Mouse (Mus musculus): ENCODE measurements around the gene Gspt1. TPM values are rescaled to one million over a fixed set of nuclear protein-coding genes. Genes with fewer than 3 reads are reported as not detected.

The Gspt1 gene
- total RNA-seq, 2 experiments from 2014 or later: 85.7 to 88.7 TPM

DNA sequence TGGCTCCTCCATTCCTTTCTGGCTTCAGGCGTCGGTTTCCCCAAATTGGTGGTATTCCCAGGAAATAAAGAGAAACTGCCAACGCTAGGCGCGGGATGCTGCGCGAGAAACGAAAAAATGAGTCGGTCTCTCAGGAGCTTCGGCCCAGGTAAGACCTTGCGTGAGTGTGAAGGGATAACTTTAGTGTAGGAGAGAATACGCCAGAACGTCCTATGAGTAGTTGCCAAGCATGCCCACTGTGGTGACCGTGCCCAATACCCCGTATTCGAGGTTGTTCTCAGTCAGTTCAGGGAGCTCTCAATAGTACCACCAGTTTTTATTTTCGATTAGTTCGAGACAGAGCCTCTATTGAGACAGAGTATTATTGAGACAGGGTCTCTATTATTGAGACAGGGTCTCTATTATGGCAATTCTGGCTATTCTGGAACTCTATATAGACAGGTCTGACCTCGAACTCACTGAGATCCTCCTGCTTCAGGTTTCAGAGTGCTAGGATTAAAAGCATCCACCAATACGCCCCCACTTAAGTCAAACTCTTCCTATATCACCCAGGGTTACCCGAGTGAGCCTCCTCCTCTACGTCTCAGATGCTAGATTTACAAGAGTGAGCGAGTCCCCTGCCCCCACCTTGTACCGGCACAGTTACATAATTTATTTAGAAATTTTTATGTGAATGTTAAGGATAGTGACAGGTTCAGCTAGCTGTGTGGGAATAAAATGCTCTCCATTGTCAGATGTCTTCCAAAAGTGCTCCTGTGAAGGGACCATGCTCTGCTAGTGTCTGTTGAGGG, 50.3 kb downstream of the Gspt1 start:
- DNase-seq (ENCODE audit: low spot score in 2 of 2): no peak

DNA sequence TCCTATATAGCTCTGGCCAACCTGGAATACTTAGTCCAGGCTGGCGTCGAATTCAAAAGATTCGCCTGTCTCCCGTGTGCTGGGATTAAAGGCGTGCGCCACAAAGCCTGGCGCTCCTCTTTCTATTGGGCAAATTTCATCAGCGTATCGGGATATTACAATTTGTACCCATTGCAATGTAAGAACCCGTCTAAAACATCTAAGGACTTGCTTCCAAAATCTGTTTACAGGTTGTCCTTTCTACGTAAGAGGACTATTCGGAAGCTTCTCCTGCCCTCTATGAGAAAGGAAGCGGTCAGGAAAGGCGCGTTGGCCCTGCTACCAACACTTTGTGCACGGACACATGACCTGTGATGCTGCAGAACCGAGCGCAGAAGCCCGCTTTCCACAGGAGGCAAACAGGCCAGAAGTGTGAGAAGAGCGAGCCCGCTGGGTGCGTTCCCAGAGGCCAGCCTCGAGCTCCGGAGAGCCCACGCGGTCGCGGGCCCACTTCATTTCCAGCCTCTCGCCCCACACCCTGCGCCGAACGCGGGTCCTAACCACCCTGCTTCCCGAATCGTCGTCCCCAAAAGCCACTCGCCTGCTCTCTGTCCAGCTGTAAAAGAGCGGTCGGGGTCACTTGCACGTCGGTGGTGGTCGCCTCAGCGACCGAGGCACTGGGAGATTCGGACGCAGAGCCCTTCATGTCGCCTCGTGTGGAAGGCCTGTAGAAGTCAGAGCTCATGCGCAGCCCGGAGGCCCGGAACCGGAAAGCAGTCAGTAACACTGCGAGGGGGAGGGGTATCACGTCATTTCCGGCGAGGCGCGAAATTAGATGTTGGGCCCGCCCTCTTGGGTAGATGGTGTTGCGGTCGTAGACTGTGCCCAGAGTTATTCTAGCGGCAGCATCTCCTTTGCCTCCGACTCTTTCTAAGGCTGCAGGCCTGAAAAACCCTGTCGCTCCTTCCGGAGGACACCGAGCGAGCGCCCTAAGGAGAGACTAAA, 51.3 kb downstream of the Gspt1 start, which contains the start of gene Rsl1d1:
Gene Rsl1d1, minus strand, starts transcription at position 761 of the 984 bp plus-strand sequence.
- DNase-seq (ENCODE audit: low spot score in 2 of 2): peak; percentile 88 to 94

DNA sequence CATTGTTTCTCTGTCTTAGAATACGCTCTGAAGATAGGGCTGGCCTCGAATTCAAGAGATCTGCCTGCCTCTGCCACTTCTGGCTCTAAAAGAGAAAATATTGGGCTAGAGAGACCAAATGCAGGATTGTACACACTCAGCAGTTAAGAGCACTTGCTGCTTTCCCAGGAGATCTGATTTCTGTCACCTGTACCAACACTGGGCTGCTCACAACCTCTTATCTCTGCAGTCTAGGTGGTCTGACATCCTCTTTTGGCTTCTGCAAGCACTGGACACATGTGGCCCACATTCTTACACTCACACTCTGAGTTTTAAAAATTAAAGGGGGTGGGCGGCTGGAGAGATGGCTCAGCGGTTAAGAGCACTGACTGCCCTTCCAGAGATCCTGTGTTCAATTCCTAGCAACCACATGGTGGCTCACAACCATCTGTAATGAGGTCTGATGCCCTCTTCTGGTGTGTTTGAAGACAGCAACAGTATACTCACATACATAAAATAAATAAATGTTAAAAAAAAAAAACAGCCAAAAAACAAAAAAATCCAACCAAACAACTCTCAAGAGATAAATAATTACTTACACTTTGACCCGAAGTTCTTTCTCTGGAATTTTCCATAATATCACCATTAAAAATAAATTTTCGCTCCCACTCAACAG, 52.3 kb downstream of the Gspt1 start:
- DNase-seq (ENCODE audit: low spot score in 2 of 2): no peak

DNA sequence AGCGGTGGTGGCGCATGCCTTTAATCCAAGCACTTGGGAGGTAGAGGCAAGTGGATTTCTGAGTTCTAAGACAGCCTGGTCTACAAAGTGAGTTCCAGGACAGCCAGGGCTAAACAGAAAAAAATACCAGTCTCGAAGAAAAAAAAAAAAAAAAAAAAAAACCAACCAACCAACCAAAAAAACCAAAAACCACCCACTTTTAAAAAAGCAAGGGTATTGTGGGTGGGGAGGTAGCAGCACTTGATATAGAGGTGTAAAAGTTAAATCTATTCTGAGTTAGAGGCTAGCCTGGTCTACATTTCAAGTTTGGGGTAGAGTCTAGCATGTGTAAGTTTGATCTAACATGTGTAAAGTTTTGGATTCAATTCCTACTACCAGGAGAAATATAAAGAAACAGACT, 53.9 kb downstream of the Gspt1 start:
- DNase-seq (ENCODE audit: low spot score in 2 of 2): no peak

DNA sequence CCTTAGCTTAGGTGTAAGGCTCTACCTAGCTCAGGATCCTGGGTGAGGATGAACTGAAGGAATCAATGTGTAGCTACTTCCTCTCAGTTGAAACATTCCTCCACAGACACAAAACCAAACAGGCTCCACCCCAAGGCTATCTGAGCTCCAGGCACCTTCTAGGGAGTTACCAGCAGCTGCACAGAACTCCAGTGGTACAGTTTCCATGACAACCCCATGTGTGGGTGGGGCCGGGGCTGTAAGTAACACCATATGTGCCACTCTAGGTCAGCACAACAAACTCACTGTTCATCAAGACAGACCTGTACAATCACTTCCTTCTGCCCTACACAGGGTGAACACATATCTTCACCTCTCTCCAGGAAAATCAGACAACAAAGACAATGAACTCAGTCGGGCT, 55.7 kb downstream of the Gspt1 start:
- no peak for DNase-seq (ENCODE audit: low spot score in 2 of 2)

DNA sequence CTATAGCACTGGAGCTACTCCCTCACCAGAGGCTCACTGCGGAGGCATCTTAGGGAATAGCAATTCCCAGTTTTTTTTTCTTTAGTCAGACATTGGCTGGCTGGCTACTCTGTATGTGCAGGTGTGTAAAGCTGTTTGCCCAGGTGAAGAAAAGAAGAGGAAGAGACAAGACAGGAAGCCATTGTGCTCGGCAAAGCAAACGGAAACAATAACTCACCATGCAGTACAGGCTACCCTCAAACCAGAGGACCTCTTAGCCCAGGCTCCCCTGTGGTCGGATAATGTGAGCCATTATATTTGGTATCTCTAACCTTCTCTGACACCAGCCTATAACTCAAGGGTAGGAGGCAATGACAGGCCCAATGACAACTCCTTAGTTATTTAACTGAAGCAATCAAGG, 57.1 kb downstream of the Gspt1 start:
- no peak for DNase-seq (ENCODE audit: low spot score in 2 of 2)

DNA sequence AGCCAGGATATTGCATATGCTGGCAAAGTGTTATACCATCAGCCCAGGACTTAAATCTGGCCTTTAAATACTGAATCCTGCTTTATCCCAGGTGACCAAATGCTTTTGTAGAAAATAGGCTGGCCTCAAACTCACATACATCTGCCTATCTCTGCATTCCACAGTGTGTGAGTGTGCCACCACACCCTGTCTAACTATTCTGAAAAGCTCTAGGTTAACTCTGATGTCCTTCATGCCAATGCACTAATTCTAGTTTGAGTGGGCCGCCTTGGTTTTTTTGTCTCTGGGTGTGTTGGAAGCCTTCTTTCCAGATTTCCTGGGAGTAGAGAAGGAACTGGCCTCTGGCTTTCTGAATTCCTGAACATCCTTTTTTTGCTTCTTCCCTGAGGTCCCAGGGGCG, 60.9 kb downstream of the Gspt1 start:
- DNase-seq (ENCODE audit: low spot score in 2 of 2): no peak

DNA sequence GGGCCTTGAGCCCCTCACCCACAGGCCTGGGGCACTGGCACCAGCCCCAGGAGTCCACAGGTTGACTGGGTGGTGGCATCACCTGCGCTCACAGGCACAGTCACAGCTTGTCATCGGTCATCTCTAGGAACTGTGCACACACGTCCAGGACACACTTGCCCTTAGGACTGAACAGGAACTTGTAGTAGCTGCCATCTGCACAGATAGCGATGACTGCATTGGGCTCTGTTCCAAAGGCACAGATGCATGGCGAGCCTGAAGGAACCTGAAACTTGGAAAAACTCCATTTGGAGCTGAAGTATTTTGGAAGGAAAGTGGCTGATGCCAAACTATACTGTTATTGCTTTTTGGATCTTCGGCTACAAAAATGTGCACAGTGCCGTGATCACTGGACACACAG, 64.0 kb downstream of the Gspt1 start:
- DNase-seq (ENCODE audit: low spot score in 2 of 2): peak in 1 of 2 experiments; percentile 36

DNA sequence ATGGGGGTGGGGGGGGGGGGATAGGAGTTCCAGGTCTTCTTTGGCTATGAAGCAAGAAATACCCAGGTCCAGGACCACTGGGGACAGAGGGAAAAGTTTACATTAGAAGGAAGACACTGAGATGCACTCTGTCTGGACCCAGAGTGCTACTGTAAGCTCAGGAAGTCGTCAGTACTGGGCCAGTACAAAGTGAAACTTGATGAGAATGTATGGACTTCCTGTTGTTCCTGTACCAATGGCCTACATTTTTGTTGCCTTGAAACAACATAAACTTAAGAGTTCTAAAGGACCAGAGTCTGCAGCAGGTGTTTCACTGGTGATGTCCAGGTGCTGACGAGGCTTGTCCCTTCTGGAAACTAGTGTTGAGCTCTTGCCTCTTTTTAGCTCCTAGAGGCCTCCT, 76.7 kb downstream of the Gspt1 start:
- no peak for DNase-seq (ENCODE audit: low spot score in 2 of 2)

DNA sequence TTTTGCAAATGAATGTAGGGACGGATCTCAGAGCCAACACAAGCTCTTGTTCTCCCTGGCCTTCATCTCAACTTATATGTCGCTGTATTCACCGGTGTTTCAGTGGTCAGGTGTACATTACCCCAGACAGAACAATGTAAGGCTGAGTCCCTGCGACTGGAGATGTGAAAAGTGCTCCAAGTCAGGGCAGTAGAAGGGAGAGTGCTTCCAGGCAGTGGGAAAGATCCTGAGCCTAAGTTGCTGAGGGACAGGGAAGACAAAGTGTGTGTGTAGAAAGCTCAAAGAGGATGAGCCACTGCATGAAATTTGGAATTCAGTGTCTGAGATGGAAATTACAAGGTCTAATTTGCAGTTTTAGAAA, 77.3 kb downstream of the Gspt1 start:
- DNase-seq (ENCODE audit: low spot score in 2 of 2): no peak

DNA sequence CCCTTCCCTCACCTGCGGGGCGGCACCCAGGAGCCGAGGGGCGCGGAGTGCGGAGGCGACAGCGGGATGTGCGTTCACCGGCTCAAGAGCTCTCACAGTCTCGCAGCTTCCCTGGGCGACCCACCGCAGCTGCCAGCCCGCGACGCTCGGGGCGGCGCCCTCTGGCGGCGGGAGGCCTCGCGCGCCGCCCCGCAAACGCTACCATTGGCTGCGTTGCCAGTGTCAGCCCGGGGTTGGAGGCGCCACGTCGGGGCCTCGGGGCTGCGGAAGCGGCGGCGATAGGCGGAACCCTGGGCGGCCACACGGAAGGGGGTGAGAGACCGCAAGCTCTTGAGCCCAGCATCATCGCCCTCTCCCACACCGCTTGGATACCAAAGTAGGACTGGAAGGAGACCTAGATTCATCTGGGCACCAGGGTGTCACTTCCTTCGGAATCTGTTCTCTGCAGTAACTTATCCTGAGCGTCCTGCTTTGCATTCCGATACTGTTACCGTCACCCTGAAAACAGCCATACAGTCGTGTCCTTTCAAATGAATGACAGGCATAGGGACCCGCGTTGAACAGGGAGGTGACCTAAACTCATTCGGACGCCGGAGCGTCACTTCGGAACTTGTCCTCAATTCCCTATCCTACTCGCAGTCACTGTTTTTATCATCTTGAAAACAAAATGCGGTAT, 77.8 kb downstream of the Gspt1 start, which contains the start of gene Zc3h7a:
Gene Zc3h7a, minus strand, starts transcription at position 186 of the 676 bp plus-strand sequence.
- DNase-seq (ENCODE audit: low spot score in 2 of 2): peak; percentile 88 to 92

DNA sequence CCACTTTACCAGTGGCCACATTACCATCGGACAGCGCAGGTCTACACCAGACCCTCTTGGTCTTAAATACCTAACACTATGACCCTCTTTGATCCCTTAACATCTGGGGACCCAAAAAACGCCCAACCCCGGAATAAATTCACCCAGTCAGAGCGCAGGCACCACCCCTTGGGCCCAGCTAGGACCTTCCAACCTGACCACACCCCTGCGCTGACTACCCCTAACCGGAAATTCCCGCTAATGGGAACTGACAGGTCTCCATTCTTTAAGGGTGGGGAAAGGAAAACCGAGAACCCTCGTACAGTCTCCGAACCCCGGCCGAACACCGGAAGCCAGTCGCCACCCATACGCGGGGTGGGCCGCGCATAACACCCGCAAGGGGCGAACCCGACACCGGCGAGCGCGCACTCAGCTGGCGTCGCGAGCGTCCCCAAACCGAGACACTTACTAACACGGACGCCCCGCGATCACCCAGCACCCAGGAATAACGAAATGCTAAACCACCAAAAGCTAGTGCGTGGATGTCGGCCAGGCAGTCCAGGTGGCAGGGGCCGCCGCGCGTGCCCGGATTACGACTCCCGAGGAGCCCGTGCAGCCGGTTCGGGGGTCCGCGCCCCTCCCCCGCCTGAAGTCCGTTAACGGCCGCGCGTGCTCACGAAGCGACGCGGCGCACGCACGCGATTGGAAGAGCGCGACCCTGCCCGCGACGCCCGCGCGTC, 78.5 kb downstream of the Gspt1 start:
- no peak for DNase-seq (ENCODE audit: low spot score in 2 of 2)

DNA sequence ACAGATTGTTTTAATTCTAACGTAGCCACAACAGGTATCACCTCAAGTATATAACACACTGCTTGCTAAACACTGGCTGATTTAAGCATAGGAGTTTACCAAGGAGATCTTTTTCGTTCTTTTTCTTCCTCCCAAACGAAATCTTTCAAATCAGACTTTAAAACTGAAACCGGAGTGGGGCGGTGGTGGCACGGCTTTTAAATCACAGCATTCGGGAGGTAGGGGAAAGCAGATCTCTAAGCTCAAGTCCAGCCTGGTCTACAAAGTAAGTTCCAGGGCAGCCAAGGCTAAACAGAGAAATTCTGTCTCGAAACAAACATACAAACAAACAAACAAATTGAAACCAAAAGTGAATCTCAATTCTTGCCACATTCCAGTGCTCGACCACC, 79.0 kb downstream of the Gspt1 start:
- DNase-seq (ENCODE audit: low spot score in 2 of 2): no peak

DNA sequence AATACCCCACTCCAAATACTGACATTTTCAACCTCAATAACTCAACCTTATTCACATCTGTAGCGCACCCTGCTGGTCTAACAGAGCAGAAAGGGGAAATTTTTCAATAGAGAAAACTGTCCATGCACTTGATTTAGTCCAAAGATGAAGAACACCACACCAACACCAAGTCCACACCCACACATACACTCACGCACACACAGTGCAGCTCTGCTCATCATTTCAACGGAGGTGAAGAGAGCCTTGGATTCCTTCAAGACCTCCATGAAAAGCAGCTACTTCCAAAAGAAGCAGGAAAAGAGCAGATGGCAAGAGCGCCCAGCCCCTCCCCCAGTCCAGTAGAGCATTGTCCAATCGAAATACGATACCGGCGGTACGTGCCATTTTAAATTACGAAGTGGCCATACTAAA, 79.4 kb downstream of the Gspt1 start:
- DNase-seq (ENCODE audit: low spot score in 2 of 2): peak; percentile 29 to 62

DNA sequence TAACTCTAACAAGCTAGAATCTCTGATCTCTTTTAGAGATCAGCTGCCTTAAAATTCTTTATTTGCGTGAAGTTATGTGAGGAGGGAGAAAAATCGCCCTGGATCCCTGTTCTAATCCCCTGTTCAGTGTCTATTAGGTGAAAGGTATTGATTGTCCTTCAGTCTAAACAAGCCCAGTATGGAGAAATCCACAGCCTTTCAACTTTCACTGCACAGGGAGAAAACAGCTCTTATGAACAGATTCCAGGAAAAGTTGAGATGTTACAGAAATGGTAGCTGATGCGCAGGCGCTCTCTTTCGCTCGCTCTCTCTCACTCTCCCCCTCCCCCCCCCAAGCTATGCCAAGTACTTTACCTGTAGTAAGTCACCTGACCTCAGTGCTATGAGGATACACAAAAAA, 82.4 kb downstream of the Gspt1 start:
- no peak for DNase-seq (ENCODE audit: low spot score in 2 of 2)

Small RNA genes within 50 kb of the gene (microRNA-seq; reads per million reads assigned to microRNA genes)
- gene Mir1945: 0 to 1.4 reads per million in 2 experiments

Other genes starting within 250 kb of the Gspt1 start
- gene Snn, start 193.4 kb downstream of the Gspt1 start, total RNA-seq (2021): 100 to 1,000 TPM; 182 to 191 TPM
- gene Litaf, start 188.2 kb downstream of the Gspt1 start, total RNA-seq (2021): 10 to 100 TPM; 12.4 to 16.0 TPM
- gene Txndc11, start 119.7 kb downstream of the Gspt1 start, total RNA-seq (2021): 10 to 100 TPM; 26.4 to 28.5 TPM
- 10 to 100 TPM; 59.9 to 62.2 TPM for gene Zc3h7a, start 77.9 kb downstream of the Gspt1 start, total RNA-seq (2021)
- gene Rsl1d1, start 51.0 kb downstream of the Gspt1 start, total RNA-seq (2021): 10 to 100 TPM; 52.0 to 55.9 TPM
- under 1 TPM; 0.54 to 0.56 TPM for gene Tnfrsf17, start 59.5 kb upstream of the Gspt1 start, total RNA-seq (2021)
- 10 to 100 TPM; 20.5 to 24.6 TPM for gene Snx29, start 68.6 kb upstream of the Gspt1 start, total RNA-seq (2021)

All from layer of hippocampus, adult 18-20 months (tissue).